Mouse (Mus musculus): Measurements from ENCODE around the gene Crisp3.
"Not testable (repeated sequence)": the region's sequence is repeated elsewhere in the genome, so short reads cannot be mapped to it uniquely, and the experiment has no call there.

Gene Crisp3

DNA sequence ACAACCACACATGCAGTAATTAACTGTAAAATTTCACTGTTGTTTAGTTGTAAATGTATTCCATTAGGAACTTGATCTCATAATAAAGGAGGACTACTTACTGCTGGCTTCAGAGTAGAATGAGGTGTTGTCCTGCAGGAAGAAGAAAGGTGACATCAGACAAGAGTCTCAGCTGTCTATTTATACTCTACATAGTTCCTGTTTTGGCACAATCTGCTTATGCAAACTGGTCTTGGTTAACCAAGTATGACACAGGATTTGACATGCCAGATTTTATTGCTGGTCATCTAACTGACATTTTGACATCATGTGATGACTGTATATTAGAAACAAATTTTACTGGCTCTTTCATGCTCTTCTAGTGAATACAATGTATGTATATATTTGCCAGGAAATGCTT, at the start of gene Crisp3:
Gene Crisp3, minus strand, starts transcription at position 154 of the 400 bp plus-strand sequence.
- DNase-seq (ENCODE audit: low spot score in 2 of 2) = no peak

DNA sequence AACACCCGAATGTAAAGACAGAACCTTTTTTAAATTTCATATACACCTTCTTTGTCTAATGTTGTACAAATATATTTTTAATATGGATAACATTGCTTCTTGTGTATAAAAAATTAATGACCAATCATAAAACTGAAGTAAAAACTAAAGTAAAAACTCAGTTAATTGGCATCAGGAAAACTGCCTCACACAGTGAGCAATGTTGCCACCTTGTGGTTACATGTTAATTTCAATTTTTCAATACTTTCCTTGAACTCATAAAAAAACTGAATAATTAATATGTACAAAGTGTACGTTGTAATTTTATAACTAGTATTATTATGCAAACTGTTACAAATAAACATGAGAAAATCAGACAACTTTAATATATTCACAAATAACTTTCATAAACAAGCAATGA, 43.3 kb upstream of the Crisp3 start:
- DNase-seq (ENCODE audit: low spot score in 2 of 2) = no peak

DNA sequence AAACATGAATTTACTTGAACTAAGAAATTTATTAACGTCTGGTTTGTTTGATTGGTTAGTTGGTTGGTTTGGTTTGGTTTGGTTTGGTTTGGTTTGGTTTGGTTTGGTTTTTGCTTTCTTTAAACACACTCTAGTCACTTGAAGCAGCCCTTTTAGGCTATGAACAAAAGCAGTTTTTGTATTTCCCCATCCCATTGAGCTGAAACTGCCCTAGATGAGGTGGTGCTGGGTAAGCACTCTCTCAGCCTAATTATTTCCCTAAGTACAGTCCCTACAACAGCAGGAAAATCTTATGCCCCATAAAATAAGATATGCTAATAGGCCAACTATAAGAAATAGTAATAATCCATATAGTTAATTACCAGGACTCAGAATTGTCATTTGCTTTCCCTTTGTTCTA, 33.4 kb upstream of the Crisp3 start:
- DNase-seq (ENCODE audit: low spot score in 2 of 2) = no peak

DNA sequence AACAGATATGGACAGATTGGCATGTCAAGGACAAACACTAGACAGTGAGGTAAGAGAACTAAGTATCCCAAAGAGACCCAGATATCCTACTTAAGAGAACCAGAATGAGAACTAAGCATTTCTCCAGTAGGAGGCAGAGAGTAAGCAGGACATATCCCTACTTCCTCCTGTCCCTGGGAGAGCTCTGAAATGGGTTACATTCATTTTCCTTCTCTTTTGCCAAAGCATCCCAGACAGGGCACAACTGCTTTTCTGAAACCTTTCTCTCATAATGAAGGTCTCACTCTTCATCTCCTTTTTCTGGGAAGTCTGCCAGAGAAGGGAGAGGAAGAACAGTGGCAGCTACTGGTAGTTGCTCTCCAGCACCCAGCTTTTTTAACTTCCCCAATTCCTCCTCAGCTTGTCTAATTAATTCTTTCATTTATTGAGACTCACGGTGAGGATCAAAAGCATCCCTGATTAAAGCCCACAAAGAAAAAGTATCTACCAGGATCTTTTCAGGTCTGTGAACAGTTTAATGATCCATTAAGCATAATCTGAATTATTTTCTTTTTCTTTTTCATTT, 32.9 kb upstream of the Crisp3 start:
- no peak for DNase-seq (ENCODE audit: low spot score in 2 of 2)

DNA sequence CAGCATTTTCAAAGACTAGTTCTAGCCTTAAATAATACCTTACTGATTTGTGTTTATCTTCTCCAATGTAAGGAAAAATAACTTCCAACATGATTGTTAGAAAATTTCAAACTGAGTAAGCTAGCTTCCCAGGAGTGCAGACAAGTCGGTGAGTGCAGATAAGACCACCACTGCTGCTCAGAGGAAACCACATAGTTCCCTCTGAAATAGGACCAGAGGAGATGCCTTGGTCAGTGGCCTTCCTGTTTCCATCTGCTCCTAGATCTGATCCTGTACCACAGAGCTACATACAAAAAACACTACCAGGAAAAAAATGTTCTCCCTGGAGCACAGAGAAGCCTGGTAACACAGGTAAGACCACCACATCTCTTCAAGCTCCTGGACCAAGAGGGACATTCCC, 10.4 kb upstream of the Crisp3 start:
- no peak for DNase-seq (ENCODE audit: low spot score in 2 of 2)

DNA sequence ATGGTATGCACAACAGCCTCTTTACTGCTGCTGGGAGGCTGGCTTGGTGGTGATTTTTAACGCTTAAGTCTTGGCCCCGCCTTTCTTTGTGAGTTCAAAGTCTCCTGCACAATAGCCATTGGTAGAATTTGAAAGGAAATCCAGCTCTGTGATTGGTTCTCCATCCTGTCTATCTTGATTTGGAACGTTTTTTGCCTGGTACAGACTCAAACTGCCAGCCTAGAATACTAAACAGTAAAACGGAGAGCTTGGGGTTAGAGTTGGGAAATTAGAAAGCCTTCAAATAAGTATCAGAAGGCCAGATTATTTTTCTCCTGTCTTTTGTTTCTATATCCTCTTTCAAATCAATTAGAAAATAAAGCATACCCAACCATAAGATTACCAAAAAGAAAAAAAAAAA, 33.5 kb downstream of the Crisp3 start, which contains the start of gene Pgk2:
Gene Pgk2, minus strand, starts transcription at position 101 of the 400 bp plus-strand sequence.
- no peak for DNase-seq (ENCODE audit: low spot score in 2 of 2)

DNA sequence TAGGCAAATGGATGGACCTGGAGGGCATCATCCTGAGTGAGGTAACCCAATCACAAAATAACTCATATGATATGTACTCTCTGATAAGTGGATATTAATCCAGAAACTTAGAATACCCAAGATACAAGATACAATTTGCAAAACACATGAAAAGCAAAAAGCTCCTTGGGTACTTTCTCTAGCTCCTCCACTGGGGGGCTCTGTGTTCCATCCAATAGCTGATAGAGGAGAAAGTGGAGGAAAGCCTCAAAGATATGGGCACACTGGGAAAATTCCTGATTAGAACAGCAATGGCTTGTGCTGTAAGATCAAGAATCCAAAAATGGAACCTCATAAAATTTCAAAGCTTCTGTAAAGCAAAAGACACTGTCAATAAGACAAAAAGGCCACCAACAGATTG, 40.3 kb downstream of the Crisp3 start:
- DNase-seq (ENCODE audit: low spot score in 2 of 2) = not testable (repeated sequence)

DNA sequence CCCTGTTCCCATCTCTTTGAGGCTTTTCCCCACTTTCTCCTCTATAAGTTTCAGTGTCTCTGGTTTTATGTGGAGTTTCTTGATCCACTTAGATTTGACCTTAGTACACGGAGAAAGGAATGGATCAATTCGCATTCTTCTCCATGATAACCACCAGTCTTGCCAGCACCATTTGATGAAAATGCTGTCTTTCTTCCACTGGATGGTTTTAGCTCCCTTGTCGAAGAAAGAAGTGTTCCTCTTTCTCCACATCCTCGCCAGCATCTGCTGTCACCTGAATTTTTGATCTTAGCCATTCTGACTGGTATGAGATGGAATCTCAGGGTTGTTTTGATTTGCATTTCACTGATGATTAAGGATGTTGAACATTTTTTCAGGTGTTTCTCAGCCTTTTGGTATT, 51.9 kb downstream of the Crisp3 start:
- not testable (repeated sequence) for DNase-seq (ENCODE audit: low spot score in 2 of 2)

Measured in frontal cortex, postnatal 36 days (tissue).